Mouse (Mus musculus): Measurements from ENCODE around the gene Fhl2. TPM values are rescaled to one million over a fixed set of nuclear protein-coding genes. Genes with fewer than 3 reads are reported as not detected.
"Not testable (repeated sequence)": the region's sequence is repeated elsewhere in the genome, so short reads cannot be mapped to it uniquely, and the experiment has no call there.

The Fhl2 gene
- total RNA-seq, 2 experiments from 2014 or later, result 43.5 to 46.4 TPM

- DNase-seq (ENCODE audit: low spot score in 2 of 2), result no peak
Observed at GRCm38 (mm10) chr1:43196059-43196458, 725 bp downstream of the Fhl2 start.

GRCm38 (mm10) chr1:43193423-43193822, 3.4 kb downstream of the Fhl2 start:
- DNase-seq (ENCODE audit: low spot score in 2 of 2), result no peak

GRCm38 (mm10) chr1:43192471-43192870, 4.3 kb downstream of the Fhl2 start:
- no peak for DNase-seq (ENCODE audit: low spot score in 2 of 2)

GRCm38 (mm10) chr1:43191078-43191477, 5.7 kb downstream of the Fhl2 start:
- DNase-seq (ENCODE audit: low spot score in 2 of 2), result no peak

- DNase-seq (ENCODE audit: low spot score in 2 of 2), result not testable (repeated sequence)
Observed at GRCm38 (mm10) chr1:43188893-43189292, 7.9 kb downstream of the Fhl2 start.

- no peak for DNase-seq (ENCODE audit: low spot score in 2 of 2)
Observed at GRCm38 (mm10) chr1:43186334-43186733, 10.4 kb downstream of the Fhl2 start.

- DNase-seq (ENCODE audit: low spot score in 2 of 2), result no peak
Observed at GRCm38 (mm10) chr1:43180912-43181311, 15.9 kb downstream of the Fhl2 start.

GRCm38 (mm10) chr1:43178780-43179179, 18.0 kb downstream of the Fhl2 start:
- DNase-seq (ENCODE audit: low spot score in 2 of 2), result peak in 1 of 2 experiments; percentile 40

- no peak for DNase-seq (ENCODE audit: low spot score in 2 of 2)
Observed at GRCm38 (mm10) chr1:43178378-43178777, 18.4 kb downstream of the Fhl2 start.

GRCm38 (mm10) chr1:43173283-43174226, 23.2 kb downstream of the Fhl2 start:
- DNase-seq (ENCODE audit: low spot score in 2 of 2), result no peak

- DNase-seq (ENCODE audit: low spot score in 2 of 2), result no peak
Observed at GRCm38 (mm10) chr1:43171816-43172215, 25.0 kb downstream of the Fhl2 start.

- no peak for DNase-seq (ENCODE audit: low spot score in 2 of 2)
Observed at GRCm38 (mm10) chr1:43171093-43171492, 25.7 kb downstream of the Fhl2 start.

GRCm38 (mm10) chr1:43169661-43170060, 27.1 kb downstream of the Fhl2 start:
- DNase-seq (ENCODE audit: low spot score in 2 of 2), result no peak

GRCm38 (mm10) chr1:43169227-43169626, 27.6 kb downstream of the Fhl2 start:
- DNase-seq (ENCODE audit: low spot score in 2 of 2), result no peak

- no peak for DNase-seq (ENCODE audit: low spot score in 2 of 2)
Observed at GRCm38 (mm10) chr1:43168618-43169017, 28.2 kb downstream of the Fhl2 start.

- DNase-seq (ENCODE audit: low spot score in 2 of 2), result no peak
Observed at GRCm38 (mm10) chr1:43168026-43168425, 28.8 kb downstream of the Fhl2 start.

- DNase-seq (ENCODE audit: low spot score in 2 of 2), result no peak
Observed at GRCm38 (mm10) chr1:43164582-43164981, 32.2 kb downstream of the Fhl2 start.

- peak; percentile 55 to 64 for DNase-seq (ENCODE audit: low spot score in 2 of 2)
Observed at GRCm38 (mm10) chr1:43163467-43164418, 33.0 kb downstream of the Fhl2 start.

- DNase-seq (ENCODE audit: low spot score in 2 of 2), result no peak
Observed at GRCm38 (mm10) chr1:43163084-43163466, 33.7 kb downstream of the Fhl2 start.

- no peak for DNase-seq (ENCODE audit: low spot score in 2 of 2)
Observed at GRCm38 (mm10) chr1:43162394-43162793, 34.4 kb downstream of the Fhl2 start.

- DNase-seq (ENCODE audit: low spot score in 2 of 2), result no peak
Observed at GRCm38 (mm10) chr1:43159429-43159828, 37.4 kb downstream of the Fhl2 start.

- DNase-seq (ENCODE audit: low spot score in 2 of 2), result no peak
Observed at GRCm38 (mm10) chr1:43157907-43158306, 38.9 kb downstream of the Fhl2 start.
